In genomic region chrX:102250150-102250890, GRCm38 (mm10) we compare ENCODE assay signal across 8 mouse cellular contexts. TPM values are rescaled to one million over a fixed set of nuclear protein-coding genes. Genes with fewer than 3 reads are reported as not detected.
DNase-seq lines count a peak whose midpoint lies in the region; ATAC-seq and TF ChIP-seq lines count a peak whose summit lies in the region.

No protein-coding gene starts in this region.

- DNase-seq in CD4-positive, CD25-positive, alpha-beta regulatory T cell, adult 2 months (ENCODE audit: low read depth, low spot score), result peak; percentile 4
- DNase-seq in thymus, adult 2 months, result peak; percentile 7
- no peak for DNase-seq in thymus, adult 18-20 months
- DNase-seq in hindbrain, embryonic 14.5 days (ENCODE audit: low spot score), result no peak
- no peak for DNase-seq in lung, postnatal 0 days (ENCODE audit: low spot score)
- DNase-seq in ovary, adult 18-20 months (ENCODE audit: low spot score), result no peak

- 2% methylated on average over 51 of the region's 68 CpGs for WGBS in thymus, adult 2 months
- WGBS in hindbrain, embryonic 14.5 days, result 15% methylated on average over 62 of the region's 68 CpGs
- WGBS in lung, postnatal 0 days, result 10% methylated on average over 49 of the region's 68 CpGs
- 18% methylated on average over 61 of the region's 68 CpGs for WGBS in stomach, embryonic 15.5 days

- peaks cover 2% of the 10 kb centered on the region; the same call in 1 of the 2 replicates for H3K4me1 ChIP-seq in thymus, adult 2 months (replicated peaks; ENCODE audit: control insufficient read depth, insufficient read depth, low read length)
- no peaks in the 10 kb centered on the region for H3K4me1 ChIP-seq in hindbrain, embryonic 14.5 days (replicated peaks; ENCODE audit: control insufficient read depth, insufficient read depth, low read length)
- H3K4me1 ChIP-seq in lung, postnatal 0 days (ENCODE audit: insufficient read depth, low read depth, low read length), result no peaks in the 10 kb centered on the region
- H3K4me1 ChIP-seq in stomach, embryonic 15.5 days, result no peaks in the 10 kb centered on the region; the same call in 1 of the 2 replicates

- peaks cover 5% of the 10 kb centered on the region; the same call in 1 of the 2 replicates for H3K27me3 ChIP-seq in thymus, adult 2 months (ENCODE audit: control insufficient read depth, insufficient read depth, low read length)
- peaks cover 49% of the 10 kb centered on the region for H3K27me3 ChIP-seq in hindbrain, embryonic 14.5 days (ENCODE audit: control insufficient read depth, insufficient read depth, low read length)
- H3K27me3 ChIP-seq in lung, postnatal 0 days (replicated peaks; ENCODE audit: insufficient read depth, low read length), result no peaks in the 10 kb centered on the region; the same call in 1 of the 2 replicates
- peaks cover 46% of the 10 kb centered on the region for H3K27me3 ChIP-seq in stomach, embryonic 15.5 days (replicated peaks)

- peak overlapping the region; percentile 28; the same call in 1 of the 2 replicates for H3K4me3 ChIP-seq in thymus, adult 2 months (ENCODE audit: control insufficient read depth, insufficient read depth, low read length)
- peak overlapping the region; percentile 51 for H3K4me3 ChIP-seq in hindbrain, embryonic 14.5 days (replicated peaks; ENCODE audit: low read length)
- H3K4me3 ChIP-seq in lung, postnatal 0 days (ENCODE audit: low read depth, low read length), result peak overlapping the region; percentile 48
- H3K4me3 ChIP-seq in stomach, embryonic 15.5 days (replicated peaks), result peak overlapping the region; percentile 49

- no peak for TF ChIP-seq EP300 in lung, postnatal 0 days (IDR thresholded peaks at IDR 0.05)

- no peak overlapping the region for H3K27ac ChIP-seq in thymus, adult 2 months (ENCODE audit: control insufficient read depth, insufficient read depth, low read length)
- no peak overlapping the region for H3K27ac ChIP-seq in hindbrain, embryonic 14.5 days
- no peak overlapping the region for H3K27ac ChIP-seq in lung, postnatal 0 days (ENCODE audit: low read length)
- no peak overlapping the region for H3K27ac ChIP-seq in stomach, embryonic 15.5 days

- H3K9ac ChIP-seq in hindbrain, embryonic 14.5 days, result no peak overlapping the region
- H3K9ac ChIP-seq in lung, postnatal 0 days (replicated peaks; ENCODE audit: low read depth), result no peak overlapping the region
- H3K9ac ChIP-seq in stomach, embryonic 15.5 days, result no peak overlapping the region

- no peaks in the 10 kb centered on the region for H3K36me3 ChIP-seq in thymus, adult 2 months (ENCODE audit: control insufficient read depth, insufficient read depth, low read length)
- H3K36me3 ChIP-seq in hindbrain, embryonic 14.5 days (replicated peaks; ENCODE audit: control insufficient read depth, insufficient read depth), result no peaks in the 10 kb centered on the region
- no peaks in the 10 kb centered on the region for H3K36me3 ChIP-seq in lung, postnatal 0 days (ENCODE audit: insufficient read depth, low read length)
- no peaks in the 10 kb centered on the region for H3K36me3 ChIP-seq in stomach, embryonic 15.5 days

- ATAC-seq in CD4-positive, CD25-positive, alpha-beta regulatory T cell, adult 4 months, result no peak
- ATAC-seq in hindbrain, embryonic 14.5 days (ENCODE audit: low FRiP score), result no peak
- ATAC-seq in lung, postnatal 0 days, result no peak
- no peak for ATAC-seq in stomach, embryonic 15.5 days (ENCODE audit: insufficient read depth, low FRiP score, low read depth)

- peak overlapping the region; percentile 81 for H3K4me2 ChIP-seq in hindbrain, embryonic 14.5 days (replicated peaks)
- peak overlapping the region; percentile 88 for H3K4me2 ChIP-seq in lung, postnatal 0 days (replicated peaks; ENCODE audit: low read depth, low read length)
- peak overlapping the region; percentile 90 for H3K4me2 ChIP-seq in stomach, embryonic 15.5 days

- no peaks in the 10 kb centered on the region for H3K9me3 ChIP-seq in hindbrain, embryonic 14.5 days (ENCODE audit: control insufficient read depth, low read length)
- H3K9me3 ChIP-seq in lung, postnatal 0 days (ENCODE audit: low read length), result no peaks in the 10 kb centered on the region
- H3K9me3 ChIP-seq in stomach, embryonic 15.5 days, result no peaks in the 10 kb centered on the region

- TF ChIP-seq POLR2A in thymus, adult 2 months (IDR thresholded peaks at IDR 0.05; ENCODE audit: control insufficient read depth, extremely low read depth, insufficient read depth, low read length, poor library complexity), result no peak

- TF ChIP-seq CTCF in thymus, adult 2 months (IDR thresholded peaks at IDR 0.05; ENCODE audit: borderline replicate concordance, control insufficient read depth, extremely low read depth, insufficient read depth, low read length, poor library complexity), result no peak
- no peak for TF ChIP-seq CTCF in lung, postnatal 0 days (IDR thresholded peaks at IDR 0.05)

RNA-seq across cellular contexts. Expression of gene Cited1, which starts 1.7 kb away (rescaled TPM):
- polyA plus RNA-seq in CD4-positive, CD25-positive, alpha-beta regulatory T cell, adult 4 months (2017; shearing (Covaris generic)), result not detected
- 1.4 and 2.0 TPM in 2 replicates for polyA plus RNA-seq in thymus, adult 2 months (2012; rRNA removed)
- polyA plus RNA-seq in hindbrain, embryonic 14.5 days (2014; fragmentation: Nextera tagmentation; extraction: Ambion mirVana), result 13.2 and 14.3 TPM in 2 replicates
- polyA plus RNA-seq in lung, postnatal 0 days (2015; fragmentation: Nextera tagmentation; extraction: Ambion mirVana), result 3.3 and 3.6 TPM in 2 replicates
- 10.1 and 12.5 TPM in 2 replicates for polyA plus RNA-seq in stomach, embryonic 15.5 days (2015; fragmentation: Nextera tagmentation; extraction: Ambion mirVana)

Comparison
In these comparisons a context has a peak if more than half of its experiments do, and no peak if none do; other contexts are left out.
1. DNase-seq: peak in CD4-positive, CD25-positive, alpha-beta regulatory T cell, adult 2 months (single experiment) and thymus, adult 2 months (single experiment); none in thymus, adult 18-20 months (0 of 2), hindbrain, embryonic 14.5 days (single experiment), lung, postnatal 0 days (single experiment) and ovary, adult 18-20 months (single experiment).
2. Peak in every context shown above with its lines, with median percentiles within 50 percentile points of each other: H3K4me3 ChIP-seq and H3K4me2 ChIP-seq.